Mouse (Mus musculus): ENCODE results near the gene Gng4. TPM values are rescaled to one million over a fixed set of nuclear protein-coding genes. Genes with fewer than 3 reads are reported as not detected.
A peak's percentile ranks its signal among the peaks of the same experiment; 100 is the strongest.

Gene Gng4
- polyA plus RNA-seq, 1 experiment from 2014 or later: 1.0 TPM

- ATAC-seq (ENCODE audit: insufficient read depth) (no peak), DNase-seq (no peak)
- 0 out of 2 replicates have a peak, but pooled peaks cover 10% of the 10 kb centered on the region for H3K36me3 ChIP-seq (ENCODE audit: insufficient read depth)
- 71% methylated on average over 3 of the region's 3 CpGs for WGBS
- no peak overlapping the region for H3K4me3 ChIP-seq (ENCODE audit: low read depth, low read length)
- H3K9ac ChIP-seq: no peak overlapping the region
- H3K9me3 ChIP-seq (ENCODE audit: low read depth, low read length): no peaks in the 10 kb centered on the region
- H3K4me1 ChIP-seq (ENCODE audit: insufficient read depth): peaks cover 4% of the 10 kb centered on the region; the same call in 1 of the 2 replicates
- no peak for TF ChIP-seq CTCF (IDR thresholded peaks at IDR 0.05; ENCODE audit: low read depth)
- peaks cover 25% of the 10 kb centered on the region for H3K27me3 ChIP-seq (ENCODE audit: insufficient read depth, low read length)
- no peak overlapping the region for H3K4me2 ChIP-seq
- H3K27ac ChIP-seq (ENCODE audit: low read depth): no peak overlapping the region
Measured at GRCm38 (mm10) chr13:13780271-13780670, 3.6 kb upstream of the Gng4 start.

DNA sequence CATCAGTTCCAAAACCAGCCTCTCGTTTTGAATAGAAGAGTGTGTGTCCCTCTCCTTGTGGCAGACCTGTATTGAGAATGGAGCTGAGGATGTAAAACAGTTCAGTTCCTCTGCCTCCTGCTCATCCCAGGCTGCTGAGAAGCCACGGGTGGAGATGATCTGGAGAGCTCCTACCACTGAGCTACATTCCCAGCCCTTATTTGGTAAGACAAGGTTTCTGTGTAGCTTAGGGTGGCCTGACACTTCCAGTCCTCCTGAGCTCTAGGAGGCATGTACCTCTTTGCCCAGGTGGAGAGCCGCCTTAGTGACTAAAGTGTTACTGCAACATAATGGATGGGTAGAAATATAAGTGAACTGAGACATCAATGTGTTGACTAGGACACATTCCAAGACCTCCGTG is 2.8 kb upstream of the Gng4 start:
- Histone ChIP-seq H3K27me3 (ENCODE audit: insufficient read depth, low read length) (peaks cover 33% of the 10 kb centered on the region), H3K4me3 (ENCODE audit: low read depth, low read length) (no peak overlapping the region), H3K4me1 (ENCODE audit: insufficient read depth) (peaks cover 4% of the 10 kb centered on the region; the same call in 1 of the 2 replicates), H3K36me3 (ENCODE audit: insufficient read depth) (0 out of 2 replicates have a peak, but pooled peaks cover 10% of the 10 kb centered on the region), H3K4me2 (no peak overlapping the region), H3K27ac (ENCODE audit: low read depth) (no peak overlapping the region), H3K9ac (no peak overlapping the region), H3K9me3 (ENCODE audit: low read depth, low read length) (no peaks in the 10 kb centered on the region)
- ATAC-seq (ENCODE audit: insufficient read depth) (no peak), DNase-seq (no peak)
- no peak for TF ChIP-seq CTCF (IDR thresholded peaks at IDR 0.05; ENCODE audit: low read depth)
- 52% methylated on average over 4 of the region's 4 CpGs for WGBS

DNA sequence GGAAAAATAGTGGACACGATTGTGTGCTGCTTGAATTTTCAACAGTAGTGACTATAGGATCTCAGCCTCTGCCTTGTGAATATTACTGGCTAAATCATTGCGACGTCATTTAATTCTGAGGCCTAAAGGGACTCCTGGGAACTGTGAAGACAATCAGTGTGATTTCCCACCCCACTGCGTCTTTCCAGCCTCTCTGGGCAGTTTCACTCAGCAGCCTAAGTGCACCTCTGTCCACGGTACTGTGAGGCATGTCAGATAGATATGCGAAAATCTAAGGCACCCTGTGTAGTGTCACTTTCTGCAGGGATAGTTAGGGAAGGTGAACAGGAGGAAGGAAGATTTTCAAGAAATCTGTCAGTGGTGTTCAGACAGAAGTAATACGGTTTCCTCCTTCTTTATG is 563 bp upstream of the Gng4 start:
- no peak overlapping the region for H3K4me3 ChIP-seq (ENCODE audit: low read depth, low read length)
- H3K27me3 ChIP-seq (ENCODE audit: insufficient read depth, low read length): peaks cover 35% of the 10 kb centered on the region
- TF ChIP-seq CTCF (IDR thresholded peaks at IDR 0.05; ENCODE audit: low read depth): no peak
- no peak overlapping the region for H3K27ac ChIP-seq (ENCODE audit: low read depth)
- H3K9ac ChIP-seq: no peak overlapping the region
- ATAC-seq (ENCODE audit: insufficient read depth) (no peak), DNase-seq (no peak)
- peaks cover 4% of the 10 kb centered on the region; the same call in 1 of the 2 replicates for H3K4me1 ChIP-seq (ENCODE audit: insufficient read depth)
- H3K4me2 ChIP-seq: peak overlapping the region; percentile 95; the same call in 1 of the 2 replicates
- H3K36me3 ChIP-seq (ENCODE audit: insufficient read depth): no peaks in the 10 kb centered on the region
- WGBS: 39% methylated on average over 7 of the region's 7 CpGs
- H3K9me3 ChIP-seq (ENCODE audit: low read depth, low read length): no peaks in the 10 kb centered on the region

GRCm38 (mm10) chr13:13784420-13784936 is 619 bp downstream of the Gng4 start:
- Histone ChIP-seq H3K9ac (peak overlapping the region; percentile 34), H3K4me2 (peak overlapping the region; percentile 95), H3K4me1 (ENCODE audit: insufficient read depth) (peaks cover 4% of the 10 kb centered on the region; the same call in 1 of the 2 replicates), H3K4me3 (ENCODE audit: low read depth, low read length) (peak overlapping the region; percentile 56), H3K27me3 (ENCODE audit: insufficient read depth, low read length) (peaks cover 35% of the 10 kb centered on the region), H3K9me3 (ENCODE audit: low read depth, low read length) (no peaks in the 10 kb centered on the region), H3K36me3 (ENCODE audit: insufficient read depth) (no peaks in the 10 kb centered on the region), H3K27ac (ENCODE audit: low read depth) (no peak overlapping the region)
- DNase-seq (peak; percentile 39), ATAC-seq (ENCODE audit: insufficient read depth) (peak; percentile 75)
- no peak for TF ChIP-seq CTCF (IDR thresholded peaks at IDR 0.05; ENCODE audit: low read depth)
- under 1% methylated on average over 51 of the region's 59 CpGs for WGBS

DNA sequence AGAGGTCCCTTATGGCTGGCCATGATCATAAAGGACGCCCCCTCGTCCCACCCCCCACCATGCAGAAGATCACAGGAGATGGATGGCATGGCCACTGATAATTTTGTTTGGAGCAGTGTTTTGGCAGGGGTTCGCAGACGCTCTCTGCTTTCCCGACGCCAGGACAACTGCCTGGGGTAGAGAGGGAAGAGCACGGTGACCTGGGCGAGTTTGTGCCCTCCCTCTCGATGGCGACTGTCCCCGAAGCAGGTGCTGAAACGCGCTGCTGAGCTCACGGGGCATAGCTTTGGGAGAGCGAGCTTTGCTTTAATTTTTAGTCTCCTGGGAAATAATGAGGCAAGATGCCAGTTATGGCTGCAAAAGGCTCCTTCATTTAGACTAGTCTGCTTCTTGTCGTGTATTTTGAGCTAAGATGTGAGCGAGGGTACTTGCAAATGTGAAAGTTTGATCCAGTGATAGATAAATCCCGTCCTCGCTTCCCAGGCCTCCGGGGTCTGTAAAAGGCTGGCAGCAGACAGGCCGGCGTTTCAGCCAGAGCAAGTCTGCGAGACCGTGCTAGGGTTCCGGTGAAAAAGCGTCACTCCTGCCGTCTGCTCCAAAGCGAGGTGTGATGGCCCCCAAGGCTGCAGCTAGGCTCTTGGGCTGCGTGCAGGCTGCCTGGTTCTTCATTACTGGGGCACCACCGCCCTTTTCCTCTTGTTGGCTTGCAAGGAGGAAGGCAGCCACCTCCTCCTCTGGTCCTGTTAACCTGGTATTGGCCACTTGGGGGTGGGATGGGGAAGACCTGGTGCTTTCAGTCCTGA is 1.3 kb downstream of the Gng4 start:
- peak; percentile 52; the same call in 1 of the 2 replicates for ATAC-seq (ENCODE audit: insufficient read depth)
- H3K9ac ChIP-seq: no peak overlapping the region
- no peak for TF ChIP-seq CTCF (IDR thresholded peaks at IDR 0.05; ENCODE audit: low read depth)

DNA sequence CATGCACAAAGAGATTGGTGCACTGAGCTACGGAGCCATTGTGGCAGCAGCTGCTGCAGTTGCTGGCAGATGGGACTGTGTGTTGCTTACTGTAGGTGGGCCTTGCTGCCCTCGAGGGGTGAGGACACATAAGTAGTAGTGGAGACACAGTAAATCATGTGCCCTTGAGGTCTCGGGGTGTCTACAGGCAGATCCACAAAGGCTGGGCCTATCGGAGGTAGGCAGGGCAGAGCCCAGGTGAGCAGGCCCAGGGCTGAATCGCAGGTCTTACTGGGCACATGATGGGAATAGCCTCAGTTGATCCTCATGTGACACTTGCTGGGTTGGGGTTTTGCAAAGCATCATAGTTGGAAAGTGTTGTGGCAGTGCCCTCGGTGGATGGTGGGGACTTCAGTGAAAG is 3.1 kb downstream of the Gng4 start:
- no peaks in the 10 kb centered on the region for H3K36me3 ChIP-seq (ENCODE audit: insufficient read depth)
- no peak overlapping the region for H3K4me2 ChIP-seq
- H3K4me3 ChIP-seq (ENCODE audit: low read depth, low read length): no peak overlapping the region
- no peak for TF ChIP-seq CTCF (IDR thresholded peaks at IDR 0.05; ENCODE audit: low read depth)
- H3K9ac ChIP-seq: no peak overlapping the region
- H3K27ac ChIP-seq (ENCODE audit: low read depth): no peak overlapping the region
- WGBS: 82% methylated on average over 6 of the region's 6 CpGs
- peaks cover 4% of the 10 kb centered on the region; the same call in 1 of the 2 replicates for H3K4me1 ChIP-seq (ENCODE audit: insufficient read depth)
- DNase-seq: no peak
- peaks cover 35% of the 10 kb centered on the region for H3K27me3 ChIP-seq (ENCODE audit: insufficient read depth, low read length)
- ATAC-seq (ENCODE audit: insufficient read depth): no peak
- H3K9me3 ChIP-seq (ENCODE audit: low read depth, low read length): no peaks in the 10 kb centered on the region

More for the DNA sequence above, 1.3 kb downstream of the Gng4 start:
- 2% methylated on average over 30 of the region's 30 CpGs for WGBS
- peak; percentile 71 for DNase-seq
- Histone ChIP-seq H3K36me3 (ENCODE audit: insufficient read depth) (no peaks in the 10 kb centered on the region), H3K27ac (ENCODE audit: low read depth) (no peak overlapping the region), H3K27me3 (ENCODE audit: insufficient read depth, low read length) (peaks cover 35% of the 10 kb centered on the region), H3K4me2 (peak overlapping the region; percentile 95), H3K4me1 (ENCODE audit: insufficient read depth) (peaks cover 4% of the 10 kb centered on the region; the same call in 1 of the 2 replicates), H3K4me3 (ENCODE audit: low read depth, low read length) (peak overlapping the region; percentile 56), H3K9me3 (ENCODE audit: low read depth, low read length) (no peaks in the 10 kb centered on the region)

GRCm38 (mm10) chr13:13788070-13788469 is 4.2 kb downstream of the Gng4 start:
- Histone ChIP-seq H3K9ac (no peak overlapping the region), H3K4me3 (ENCODE audit: low read depth, low read length) (no peak overlapping the region), H3K4me2 (no peak overlapping the region), H3K27me3 (ENCODE audit: insufficient read depth, low read length) (peaks cover 31% of the 10 kb centered on the region), H3K36me3 (ENCODE audit: insufficient read depth) (no peaks in the 10 kb centered on the region), H3K4me1 (ENCODE audit: insufficient read depth) (peaks cover 4% of the 10 kb centered on the region; the same call in 1 of the 2 replicates), H3K27ac (ENCODE audit: low read depth) (no peak overlapping the region), H3K9me3 (ENCODE audit: low read depth, low read length) (no peaks in the 10 kb centered on the region)
- 90% methylated on average over 4 of the region's 4 CpGs for WGBS
- no peak for TF ChIP-seq CTCF (IDR thresholded peaks at IDR 0.05; ENCODE audit: low read depth)
- ATAC-seq (ENCODE audit: insufficient read depth) (no peak), DNase-seq (no peak)
